In genomic region chr6:90735396-90736036, GRCm38 (mm10) we compare ENCODE assay signal across 8 mouse cellular contexts.
A peak's percentile ranks its signal among the peaks of the same experiment; 100 is the strongest.
DNase-seq lines count a peak whose midpoint lies in the region; ATAC-seq and TF ChIP-seq lines count a peak whose summit lies in the region.

No protein-coding gene starts in this region.

- peak overlapping the region; percentile 86 for H3K4me2 ChIP-seq in liver, embryonic 14.5 days (ENCODE audit: low read depth)

- peak overlapping the region; percentile 18 for H3K4me3 ChIP-seq in megakaryocyte, embryonic 14.5 days (replicated peaks)
- peak overlapping the region; percentile 42 to 78; a peak in 3 of 4 replicates for H3K4me3 ChIP-seq in liver, embryonic 14.5 days (ENCODE audit: insufficient read depth in 1 of 2, low read depth in 2 of 2, low read length in 2 of 2)

- no peak overlapping the region for H3K27ac ChIP-seq in liver, embryonic 14.5 days

- TF ChIP-seq EP300 in liver, embryonic 14.5 days (IDR thresholded peaks at IDR 0.05; ENCODE audit: low read depth): no peak

- H3K9me3 ChIP-seq in megakaryocyte, embryonic 14.5 days: no peaks in the 10 kb centered on the region
- no peaks in the 10 kb centered on the region for H3K9me3 ChIP-seq in liver, embryonic 14.5 days (ENCODE audit: control insufficient read depth, low read length)

- H3K9ac ChIP-seq in liver, embryonic 14.5 days (replicated peaks): no peak overlapping the region

- peaks cover 62% of the 10 kb centered on the region for H3K36me3 ChIP-seq in megakaryocyte, embryonic 14.5 days (replicated peaks; ENCODE audit: low read length)
- no peaks in the 10 kb centered on the region for H3K36me3 ChIP-seq in liver, embryonic 14.5 days (replicated peaks; ENCODE audit: control insufficient read depth, insufficient read depth, low read depth)

- DNase-seq in cerebellum, adult 9-11 months: peak; percentile 60
- no peak for DNase-seq in cerebellum, adult 9-10 months
- DNase-seq in liver, embryonic 14.5 days (ENCODE audit: low read depth in 3 of 3, low spot score in 3 of 3): no peak
- no peak for DNase-seq in right cerebral cortex, postnatal 14 days
- no peak for DNase-seq in urinary bladder, postnatal 4 days (ENCODE audit: low spot score in 2 of 2)

- 36% methylated on average over 4 of the region's 4 CpGs for WGBS in liver, embryonic 14.5 days (ENCODE audit: insufficient replicate concordance)

- peaks cover 19% of the 10 kb centered on the region for H3K27me3 ChIP-seq in megakaryocyte, embryonic 14.5 days (replicated peaks)
- peaks cover 38% of the 10 kb centered on the region for H3K27me3 ChIP-seq in liver, embryonic 14.5 days (ENCODE audit: control insufficient read depth, insufficient read depth, low read length)

- ATAC-seq in megakaryocyte, adult 5-6 weeks (ENCODE audit: poor library complexity, severe bottlenecking): no peak
- no peak for ATAC-seq in liver, embryonic 14.5 days (ENCODE audit: insufficient read depth)
- ATAC-seq in monocyte, adult 5-6 weeks (replicated peaks; ENCODE audit: insufficient number of reproducible peaks, low FRiP score, low TSS enrichment, poor library complexity, severe bottlenecking): no peak

- peaks cover 98% of the 10 kb centered on the region for H3K4me1 ChIP-seq in megakaryocyte, embryonic 14.5 days
- H3K4me1 ChIP-seq in liver, embryonic 14.5 days (replicated peaks; ENCODE audit: control insufficient read depth in 2 of 2, insufficient read depth in 2 of 2, low read length in 1 of 2): peaks cover 0 to 3% of the 10 kb centered on the region in 2 experiments; a peak in 3 of 4 replicates

- TF ChIP-seq CTCF in liver, embryonic 14.5 days (IDR thresholded peaks at IDR 0.05; ENCODE audit: low read depth): no peak
